Mouse (Mus musculus) hindbrain, postnatal 0 days (tissue): ENCODE results near the gene March8. TPM values are rescaled to one million over a fixed set of nuclear protein-coding genes. Genes with fewer than 3 reads are reported as not detected.

Experiments used
- ATAC-seq: fragments of 200-750 bp; cut with Nextera tagmentation; 2 replicates; pipeline ENCODE4 v1.8.0; 2017; ENCODE audit warnings: mild to moderate bottlenecking, moderate TSS enrichment, moderate library complexity
- DNase-seq: peaks from one replicate; pipeline ENCODE4 v3.0.0-alpha.2; 2015; ENCODE audit warnings: low spot score
- H3K27ac ChIP-seq: fragments of 300-500 bp; sonication (generic); 2 replicates; pipeline ENCODE4 v1.5.1; 2014; ENCODE audit warnings: mild to moderate bottlenecking
- H3K27me3 ChIP-seq: fragments of 300-500 bp; sonication (generic); 2 replicates; pipeline ENCODE4 v1.6.1; 2014; ENCODE audit warnings: low read length, mixed read lengths; ENCODE audit not compliant: insufficient read depth
- H3K36me3 ChIP-seq: fragments of 300-500 bp; sonication (generic); 2 replicates; pipeline ENCODE4 v1.6.1; 2014; ENCODE audit warnings: low read length, mixed read lengths; ENCODE audit not compliant: insufficient read depth
- H3K4me1 ChIP-seq: fragments of 300-500 bp; sonication (generic); 2 replicates; pipeline ENCODE4 v1.6.1; 2014; ENCODE audit warnings: antibody characterized with exemption, low read length, mixed read lengths; ENCODE audit not compliant: insufficient read depth
- H3K4me2 ChIP-seq: fragments of 300-500 bp; sonication (generic); 2 replicates; pipeline ENCODE4 v1.6.1; 2014; ENCODE audit warnings: low read depth, mild to moderate bottlenecking, low read length, moderate library complexity, mixed read lengths
- H3K4me3 ChIP-seq: fragments of 300-500 bp; sonication (generic); 2 replicates; pipeline ENCODE4 v1.5.1; 2014; ENCODE audit warnings: low read length
- H3K9ac ChIP-seq: fragments of 300-500 bp; sonication (generic); replicated peaks from 2 replicates; pipeline ENCODE4 v1.6.1; 2014; ENCODE audit warnings: mild to moderate bottlenecking, low read length, moderate library complexity, mixed read lengths
- H3K9me3 ChIP-seq: fragments of 300-500 bp; sonication (generic); 2 replicates; pipeline ENCODE4 v1.6.1; 2016; ENCODE audit warnings: low read length, mixed read lengths
- CTCF ChIP-seq: IDR thresholded peaks from 2 replicates; pipeline ENCODE4 v1.5.1; 2016; ENCODE audit warnings: antibody characterized with exemption, control low read depth, low read depth
- WGBS: fragments of 180-500 bp; shearing (Covaris S2); extraction: QIAGEN DNeasy Blood & Tissue Kit; methylation state at CpG from one replicate; pipeline ENCODE4 v1.1.7; 2014; 5-methylcytosine and 5-hydroxymethylcytosine counted together
- polyA plus RNA-seq: library from polyadenylated mRNA; unstranded; fragments of >200 nt; fragmentation: Nextera tagmentation; extraction: Ambion mirVana; gene quantifications from 2 replicates; pipeline ENCODE4 v1.2.1, GENCODE M21; 2015
- total RNA-seq: library from RNA; depleted of rRNA; stranded (reverse); fragments of >200 nt; gene quantifications from 2 replicates; pipeline ENCODE4 v1.2.3, GENCODE M21; 2014

Gene March8
- total and polyA plus RNA-seq, 2 experiments from 2014 or later = 38.8 to 118 TPM

DNA sequence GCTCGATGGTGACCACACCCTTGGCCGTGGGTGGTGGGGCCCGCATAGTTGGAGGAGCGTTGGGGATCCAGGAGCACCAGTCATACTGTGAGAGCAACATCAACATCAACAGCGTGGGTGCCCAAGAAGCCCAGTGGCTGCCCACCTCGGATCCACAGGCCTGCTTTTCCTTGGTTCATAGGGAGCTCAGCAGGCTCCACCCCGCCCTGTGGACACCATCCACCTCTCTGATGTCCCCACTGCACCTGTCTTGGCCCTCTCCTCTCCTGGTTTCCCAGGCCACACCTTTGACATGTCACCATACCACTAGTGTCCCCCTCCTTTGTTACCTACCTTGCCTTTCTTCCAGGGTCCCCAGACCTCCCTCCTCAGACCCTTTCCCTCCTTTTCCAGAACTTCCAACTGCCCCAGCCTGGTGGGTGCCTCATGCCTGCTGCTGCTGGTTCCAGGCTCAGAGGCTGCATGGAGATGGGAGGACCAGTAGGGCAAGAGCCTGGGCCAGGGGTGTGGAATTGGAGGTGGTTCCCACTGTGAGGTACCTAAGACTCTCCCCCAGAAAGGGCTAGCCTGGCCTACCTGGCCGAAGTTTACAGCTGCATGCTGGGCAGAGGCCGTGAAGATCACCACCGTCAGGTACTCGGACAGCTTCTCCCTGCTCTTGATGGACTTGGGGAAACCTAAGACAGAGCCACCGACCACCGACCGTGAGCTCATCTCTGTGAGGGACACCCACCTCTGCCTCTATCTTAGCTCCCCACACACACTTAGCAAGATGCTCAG lies 74.9 kb downstream of the March8 start:
- no peak for TF ChIP-seq CTCF
- Histone ChIP-seq H3K9ac (no peak overlapping the region), H3K4me1 (no peaks in the 10 kb centered on the region), H3K9me3 (no peaks in the 10 kb centered on the region), H3K4me2 (no peak overlapping the region), H3K27ac (no peak overlapping the region), H3K27me3 (no peaks in the 10 kb centered on the region), H3K4me3 (no peak overlapping the region), H3K36me3 (0 out of 2 replicates have a peak, but pooled peaks cover 9% of the 10 kb centered on the region)
- WGBS = 96% methylated on average over 14 of the region's 14 CpGs
- ATAC-seq (no peak), DNase-seq (no peak)

DNA sequence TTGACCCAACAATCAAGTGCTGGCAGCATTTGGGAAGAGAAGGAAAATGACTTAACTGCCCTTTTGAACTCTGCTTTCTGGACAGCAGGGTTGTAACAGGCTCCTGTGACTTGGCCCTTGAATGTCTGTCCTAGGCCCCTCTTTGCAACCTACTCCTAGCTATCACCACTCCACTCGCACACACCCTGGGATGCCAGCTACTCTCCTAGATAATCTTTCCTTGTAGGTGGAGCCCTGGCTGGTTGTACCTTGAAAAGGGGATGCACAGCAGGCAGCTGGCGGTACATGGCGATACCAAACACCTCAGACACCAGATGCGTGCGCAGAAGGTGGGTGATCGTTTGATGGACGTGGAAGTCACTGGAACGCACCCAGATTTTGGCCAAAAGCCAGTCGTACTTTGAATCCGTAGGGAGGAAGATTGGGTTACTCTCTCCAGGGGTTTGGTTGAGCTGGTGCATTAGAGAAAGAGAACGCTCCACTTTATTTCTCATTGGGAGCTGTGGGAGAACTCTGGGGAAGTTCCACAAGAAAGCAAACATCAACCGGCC lies 77.4 kb downstream of the March8 start:
- DNase-seq (no peak), ATAC-seq (no peak)
- H3K36me3 ChIP-seq = 0 out of 2 replicates have a peak, but pooled peaks cover 5% of the 10 kb centered on the region
- H3K4me1 ChIP-seq = no peaks in the 10 kb centered on the region
- no peak for TF ChIP-seq CTCF
- H3K4me3 ChIP-seq = no peak overlapping the region
- H3K4me2 ChIP-seq = no peak overlapping the region
- H3K9me3 ChIP-seq = no peaks in the 10 kb centered on the region
- no peaks in the 10 kb centered on the region for H3K27me3 ChIP-seq
- WGBS = 83% methylated on average over 12 of the region's 12 CpGs
- H3K27ac ChIP-seq = no peak overlapping the region
- no peak overlapping the region for H3K9ac ChIP-seq

DNA sequence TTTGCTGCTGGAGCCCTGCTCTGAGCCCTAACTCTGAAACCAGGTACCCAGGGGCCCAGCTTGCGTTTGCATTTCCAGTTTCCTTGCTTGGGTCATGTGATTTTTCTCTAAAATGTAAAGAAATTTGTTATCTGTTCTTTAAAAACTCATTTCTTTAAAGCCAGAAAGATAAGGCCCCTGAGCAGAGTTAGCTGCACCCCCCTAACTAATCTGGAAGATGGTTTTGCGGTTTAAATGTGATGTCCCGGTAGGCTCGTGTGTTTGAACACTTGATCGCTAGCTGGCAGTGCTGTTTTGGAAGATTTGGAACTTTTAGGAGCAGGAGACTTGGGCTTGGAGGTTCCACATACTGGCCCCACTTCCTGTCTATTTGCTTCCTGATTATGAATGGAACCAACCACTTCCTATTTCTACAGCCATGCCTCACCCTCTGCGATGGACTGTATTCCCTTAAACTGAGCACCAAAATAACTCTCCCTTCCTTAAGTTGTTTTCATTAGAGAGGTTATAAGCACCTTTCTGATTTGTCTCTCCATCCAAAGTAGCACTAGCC lies 78.3 kb downstream of the March8 start:
- no peaks in the 10 kb centered on the region for H3K36me3 ChIP-seq

DNA sequence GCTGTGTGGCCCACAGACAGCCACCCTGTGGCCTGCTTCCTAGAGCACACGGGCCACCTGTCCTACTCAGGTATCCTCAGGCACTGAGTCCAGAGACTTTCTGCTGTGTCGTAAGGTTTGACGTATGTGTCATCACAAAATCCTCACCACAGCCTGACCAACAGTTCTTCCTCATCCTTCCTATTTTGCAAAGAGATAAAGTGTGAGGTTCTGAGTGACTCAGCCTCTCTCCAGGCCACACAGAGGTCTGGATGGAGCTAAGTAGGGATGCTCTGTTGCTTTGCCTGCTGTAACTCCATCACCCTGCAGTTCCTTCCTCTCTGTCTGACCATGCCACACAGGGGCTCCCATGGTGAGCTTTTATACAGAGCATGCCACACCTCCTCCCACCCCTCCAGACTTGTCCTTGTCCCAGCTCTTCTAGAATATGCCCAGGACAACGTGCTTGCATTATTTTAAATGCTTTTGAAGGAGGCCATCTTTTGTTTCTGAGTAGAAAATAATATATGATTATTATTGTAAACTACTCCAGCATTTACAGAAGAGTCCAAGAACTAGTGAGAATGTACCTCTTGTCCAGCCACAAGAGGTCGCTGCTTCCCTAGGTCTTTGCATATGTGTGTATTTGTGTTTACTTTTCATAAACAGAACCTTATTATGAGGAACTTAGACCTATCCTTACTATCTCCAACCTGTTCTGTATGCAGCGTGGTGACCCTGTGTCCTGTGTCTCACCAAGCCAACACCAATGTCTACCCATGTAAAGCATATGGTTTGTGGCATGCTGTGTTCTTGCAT lies 79.9 kb downstream of the March8 start:
- Histone ChIP-seq H3K4me1 (no peaks in the 10 kb centered on the region), H3K27ac (no peak overlapping the region; the same call in 1 of the 2 replicates), H3K36me3 (no peaks in the 10 kb centered on the region), H3K9me3 (no peaks in the 10 kb centered on the region), H3K4me2 (no peak overlapping the region), H3K27me3 (no peaks in the 10 kb centered on the region), H3K4me3 (no peak overlapping the region), H3K9ac (no peak overlapping the region)
- 64% methylated on average over 6 of the region's 6 CpGs for WGBS
- peak; percentile 60 for DNase-seq
- TF ChIP-seq CTCF = peak; percentile 63
- no peak for ATAC-seq

More for the DNA sequence above, 78.3 kb downstream of the March8 start:
- 84% methylated on average over 6 of the region's 6 CpGs for WGBS
- DNase-seq = no peak
- no peak overlapping the region for H3K4me2 ChIP-seq
- no peaks in the 10 kb centered on the region for H3K27me3 ChIP-seq
- H3K4me3 ChIP-seq = no peak overlapping the region
- no peaks in the 10 kb centered on the region for H3K4me1 ChIP-seq
- TF ChIP-seq CTCF = no peak
- H3K27ac ChIP-seq = no peak overlapping the region
- no peak for ATAC-seq
- H3K9ac ChIP-seq = no peak overlapping the region
- H3K9me3 ChIP-seq = no peaks in the 10 kb centered on the region

DNA sequence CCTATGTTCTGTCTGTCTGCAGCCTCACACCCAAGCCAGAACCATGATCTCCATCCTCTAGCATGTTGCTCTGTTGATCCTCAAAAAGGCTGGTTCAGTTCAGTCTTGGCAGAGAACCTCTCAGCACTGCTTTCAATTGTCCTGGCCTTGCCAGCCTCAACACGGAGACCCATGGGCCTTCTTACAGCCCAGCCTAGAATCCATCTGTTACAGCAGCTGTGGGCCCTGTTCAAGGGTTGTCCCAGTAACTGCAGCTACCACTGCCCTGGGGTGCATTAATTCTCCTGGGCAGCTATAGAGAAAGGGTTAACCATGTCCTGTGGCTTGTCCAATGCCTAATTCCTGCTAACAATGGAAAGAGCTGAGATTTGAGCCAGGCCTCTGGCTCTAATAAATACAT lies 80.7 kb downstream of the March8 start:
- ATAC-seq = peak; percentile 68
- Histone ChIP-seq H3K4me1 (no peaks in the 10 kb centered on the region), H3K27ac (no peak overlapping the region; the same call in 1 of the 2 replicates), H3K9me3 (no peaks in the 10 kb centered on the region), H3K27me3 (no peaks in the 10 kb centered on the region), H3K4me2 (no peak overlapping the region), H3K4me3 (no peak overlapping the region), H3K36me3 (no peaks in the 10 kb centered on the region), H3K9ac (no peak overlapping the region)
- TF ChIP-seq CTCF = no peak
- WGBS = 58% methylated on average over 1 of the region's 1 CpGs
- DNase-seq = peak; percentile 18

DNA sequence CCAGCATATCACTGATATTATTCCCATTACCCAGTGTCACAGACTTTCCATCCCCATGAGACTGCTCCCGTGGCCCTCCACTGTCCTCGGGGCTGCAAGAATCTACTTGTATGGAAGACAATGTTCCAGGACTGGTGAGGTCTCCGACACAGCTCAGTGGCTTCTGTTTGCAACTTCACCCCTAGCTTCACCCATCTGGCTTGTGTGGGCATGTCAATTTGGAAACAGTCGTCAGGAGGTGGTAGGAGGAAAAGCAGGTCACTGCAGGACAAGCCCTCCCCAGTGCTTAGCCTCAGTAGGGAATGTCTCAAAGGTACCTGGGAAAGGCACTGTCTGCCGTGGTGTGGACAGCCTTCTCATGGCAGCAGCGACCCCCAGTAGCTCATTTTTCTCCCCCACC lies 81.9 kb downstream of the March8 start:
- H3K9ac ChIP-seq = no peak overlapping the region
- 61% methylated on average over 6 of the region's 6 CpGs for WGBS
- no peak for TF ChIP-seq CTCF
- H3K9me3 ChIP-seq = no peaks in the 10 kb centered on the region
- H3K4me1 ChIP-seq = no peaks in the 10 kb centered on the region
- H3K27me3 ChIP-seq = no peaks in the 10 kb centered on the region
- H3K4me3 ChIP-seq = no peak overlapping the region
- no peak overlapping the region for H3K27ac ChIP-seq
- H3K36me3 ChIP-seq = no peaks in the 10 kb centered on the region
- ATAC-seq (no peak), DNase-seq (no peak)
- H3K4me2 ChIP-seq = no peak overlapping the region
